Mouse (Mus musculus) bone marrow macrophage, adult 2 months (primary cell): Measurements from ENCODE around the gene Il1rl2. TPM values are rescaled to one million over a fixed set of nuclear protein-coding genes. Genes with fewer than 3 reads are reported as not detected.

Experiments
- H3K27ac ChIP-seq: 2 replicates; pipeline ENCODE4 v1.5.1; 2012; ENCODE audit warnings: low read depth, low read length; ENCODE audit not compliant: insufficient read depth
- H3K4me1 ChIP-seq: 2 replicates; pipeline ENCODE4 v1.6.1; 2012; ENCODE audit warnings: low read length; ENCODE audit not compliant: control insufficient read depth, insufficient read depth
- H3K4me3 ChIP-seq: 2 replicates; pipeline ENCODE4 v1.5.1; 2012; ENCODE audit warnings: mild to moderate bottlenecking, low read length, moderate library complexity; ENCODE audit not compliant: insufficient read depth
- CTCF ChIP-seq: IDR thresholded peaks from 2 replicates; pipeline ENCODE4 v1.5.1; 2012; ENCODE audit warnings: low read depth, mild to moderate bottlenecking, low read length, moderate library complexity
- POLR2A ChIP-seq: IDR thresholded peaks from 2 replicates; pipeline ENCODE4 v1.6.1; 2012; ENCODE audit warnings: mild to moderate bottlenecking, low read depth, low read length, borderline replicate concordance
- polyA plus RNA-seq: library from polyadenylated mRNA; stranded (reverse); fragments of >200 nt; gene quantifications from 2 replicates; pipeline ENCODE4 v1.2.4, GENCODE M21; 2012; ENCODE audit not compliant: missing spikeins, insufficient read depth, insufficient read length

Il1rl2 gene
- polyA plus RNA-seq, 1 experiment: 0.46 TPM

- Histone ChIP-seq H3K4me1 (peaks cover 23% of the 10 kb centered on the region), H3K4me3 (no peak overlapping the region), H3K27ac (no peak overlapping the region)
- no peak for TF ChIP-seq POLR2A
- TF ChIP-seq CTCF: no peak
Measured at GRCm38 (mm10) chr1:40392535-40392934, 68.1 kb downstream of the Il1rl2 start.

- Histone ChIP-seq H3K4me3 (no peak overlapping the region), H3K4me1 (peaks cover 23% of the 10 kb centered on the region), H3K27ac (no peak overlapping the region)
- TF ChIP-seq POLR2A: no peak
- TF ChIP-seq CTCF: no peak
Measured at GRCm38 (mm10) chr1:40393214-40393613, 68.8 kb downstream of the Il1rl2 start.

GRCm38 (mm10) chr1:40399639-40400038 is 75.2 kb downstream of the Il1rl2 start:
- H3K4me3 ChIP-seq: no peak overlapping the region
- TF ChIP-seq CTCF (no peak), POLR2A (no peak)
- H3K4me1 ChIP-seq: peaks cover 7% of the 10 kb centered on the region
- no peak overlapping the region for H3K27ac ChIP-seq

- TF ChIP-seq POLR2A (no peak), CTCF (no peak)
- Histone ChIP-seq H3K4me3 (peak overlapping the region; percentile 36), H3K4me1 (peaks cover 31% of the 10 kb centered on the region), H3K27ac (peak overlapping the region; percentile 68)
Measured at GRCm38 (mm10) chr1:40404682-40405081, 80.3 kb downstream of the Il1rl2 start.

GRCm38 (mm10) chr1:40409882-40410281 is 85.5 kb downstream of the Il1rl2 start:
- peaks cover 56% of the 10 kb centered on the region for H3K4me1 ChIP-seq
- TF ChIP-seq CTCF (no peak), POLR2A (no peak)
- no peak overlapping the region for H3K4me3 ChIP-seq
- peak overlapping the region; percentile 77 for H3K27ac ChIP-seq

GRCm38 (mm10) chr1:40413039-40413438 is 88.6 kb downstream of the Il1rl2 start:
- H3K27ac ChIP-seq: no peak overlapping the region
- no peak for TF ChIP-seq POLR2A
- TF ChIP-seq CTCF: no peak
- H3K4me3 ChIP-seq: no peak overlapping the region
- peaks cover 45% of the 10 kb centered on the region for H3K4me1 ChIP-seq

GRCm38 (mm10) chr1:40414276-40414675 is 89.9 kb downstream of the Il1rl2 start:
- no peak for TF ChIP-seq CTCF
- TF ChIP-seq POLR2A: no peak
- Histone ChIP-seq H3K27ac (no peak overlapping the region), H3K4me3 (no peak overlapping the region), H3K4me1 (peaks cover 42% of the 10 kb centered on the region)

- Histone ChIP-seq H3K4me1 (peaks cover 37% of the 10 kb centered on the region), H3K27ac (peak overlapping the region; percentile 49), H3K4me3 (no peak overlapping the region)
- TF ChIP-seq POLR2A (no peak), CTCF (no peak)
Measured at GRCm38 (mm10) chr1:40414863-40415656, 90.7 kb downstream of the Il1rl2 start.

- Histone ChIP-seq H3K27ac (no peak overlapping the region), H3K4me3 (no peak overlapping the region), H3K4me1 (peaks cover 23% of the 10 kb centered on the region)
- TF ChIP-seq CTCF: no peak
- TF ChIP-seq POLR2A: no peak
Measured at GRCm38 (mm10) chr1:40417034-40417433, 92.6 kb downstream of the Il1rl2 start.

Other genes starting within 250 kb of the Il1rl2 start
- gene Il1r1, start 99.5 kb upstream of the Il1rl2 start, polyA plus RNA-seq: 0.38 and 0.55 TPM in 2 replicates
- 1.4 and 1.5 TPM in 2 replicates for gene Il1rl1, start 105.0 kb downstream of the Il1rl2 start, polyA plus RNA-seq
- gene Il18r1, start 140.9 kb downstream of the Il1rl2 start, polyA plus RNA-seq: not detected in 2 replicates
- gene Il18rap, start 190.8 kb downstream of the Il1rl2 start, polyA plus RNA-seq: 1.1 and 2.7 TPM in 2 replicates